Mouse (Mus musculus) lung, postnatal 25 days (tissue): Measurements from ENCODE around the gene Sel1l2.
"Not testable (repeated sequence)": the region's sequence is repeated elsewhere in the genome, so short reads cannot be mapped to it uniquely, and the experiment has no call there.

Experiments used
- DNase-seq: peaks from one replicate; pipeline ENCODE4 v3.0.0; 2022; ENCODE audit warnings: low spot score

The Sel1l2 gene

GRCm38 (mm10) chr2:140214519-140215027 is 174.9 kb downstream of the Sel1l2 start:
- DNase-seq, result no peak

- no peak for DNase-seq
Measured at GRCm38 (mm10) chr2:140203756-140204155, 185.8 kb downstream of the Sel1l2 start.

GRCm38 (mm10) chr2:140202573-140202972 is 186.9 kb downstream of the Sel1l2 start:
- no peak for DNase-seq

- no peak for DNase-seq
Measured at GRCm38 (mm10) chr2:140200713-140201112, 188.8 kb downstream of the Sel1l2 start.

GRCm38 (mm10) chr2:140185685-140186210 is 203.8 kb downstream of the Sel1l2 start:
- not testable (repeated sequence) for DNase-seq
